Mouse (Mus musculus) thymus, postnatal 4 days (tissue): ENCODE measurements around the gene Inpp5d.

ENCODE experiments used
- DNase-seq: peaks from one replicate; pipeline ENCODE4 v3.0.0; 2021

Inpp5d gene

GRCm38 (mm10) chr1:87711938-87712613 is 92.0 kb downstream of the Inpp5d start:
- no peak for DNase-seq

- DNase-seq: no peak
These were observed 92.5 kb downstream of the Inpp5d start for GRCm38 (mm10) chr1:87712614-87712971.

- DNase-seq: peak; percentile 13
These were observed 101.3 kb downstream of the Inpp5d start for GRCm38 (mm10) chr1:87721382-87721781.

- no peak for DNase-seq
These were observed 102.0 kb downstream of the Inpp5d start for GRCm38 (mm10) chr1:87722081-87722480.

DNA sequence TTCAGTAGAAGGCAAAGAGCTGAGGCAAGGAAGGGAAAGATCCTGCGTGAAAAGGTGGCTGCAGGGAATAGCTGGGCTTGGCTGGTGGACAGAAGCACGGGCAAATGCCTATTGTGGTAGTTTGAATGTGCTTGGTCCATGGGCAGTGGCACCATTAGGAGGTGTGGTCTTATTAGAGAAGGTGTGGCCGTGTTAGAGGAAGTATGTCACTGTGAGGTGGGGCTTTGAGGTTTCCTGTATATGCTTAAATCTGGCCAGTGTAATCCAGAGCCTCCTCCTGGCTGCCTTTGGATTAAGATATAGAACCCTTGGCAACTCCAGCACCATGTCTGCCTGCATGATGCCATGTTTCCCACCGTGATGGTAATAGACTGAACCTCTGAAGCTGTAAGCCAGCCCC is 103.2 kb downstream of the Inpp5d start:
- no peak for DNase-seq

- DNase-seq: no peak
These were observed 109.0 kb downstream of the Inpp5d start for GRCm38 (mm10) chr1:87729070-87729469.

DNA sequence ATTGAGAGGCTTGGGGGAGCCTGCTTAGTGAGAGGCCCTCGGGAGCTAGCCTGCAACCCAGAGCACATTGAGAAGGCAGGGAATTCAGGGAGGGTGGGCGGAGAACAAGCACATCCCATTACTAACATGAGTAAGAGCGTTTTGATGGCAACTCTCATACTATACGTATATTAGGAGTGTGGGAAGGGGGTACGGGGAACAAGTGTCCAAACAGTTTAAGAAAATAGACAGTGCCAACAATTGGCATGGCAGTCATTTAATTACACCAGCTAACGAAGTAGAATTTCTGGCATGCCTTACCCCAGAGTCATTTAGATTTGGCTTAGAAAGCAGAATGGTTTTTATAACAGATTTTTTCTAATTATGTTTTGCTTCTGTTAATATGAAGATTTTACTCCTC is 109.7 kb downstream of the Inpp5d start:
- DNase-seq: no peak

DNA sequence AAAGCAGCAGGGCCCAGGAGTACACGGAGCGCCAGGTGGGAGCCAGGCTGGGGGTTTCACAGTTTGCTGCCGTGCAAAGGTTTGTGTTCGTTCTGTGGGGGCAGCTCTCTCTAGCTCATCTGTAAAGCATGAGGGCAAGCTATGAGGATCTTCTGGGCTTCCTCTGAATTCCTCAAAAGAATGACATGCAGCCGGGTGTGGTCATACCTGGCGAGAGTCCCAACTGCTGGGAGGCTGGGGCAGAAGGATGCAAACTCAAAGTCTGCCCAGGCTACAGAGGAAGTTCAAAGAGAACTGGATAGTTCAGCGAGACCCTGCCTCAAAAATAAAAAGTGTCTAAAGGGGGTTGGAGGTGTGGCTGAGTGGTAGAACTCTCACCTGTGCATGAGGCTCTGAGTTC is 110.2 kb downstream of the Inpp5d start:
- DNase-seq: no peak

DNA sequence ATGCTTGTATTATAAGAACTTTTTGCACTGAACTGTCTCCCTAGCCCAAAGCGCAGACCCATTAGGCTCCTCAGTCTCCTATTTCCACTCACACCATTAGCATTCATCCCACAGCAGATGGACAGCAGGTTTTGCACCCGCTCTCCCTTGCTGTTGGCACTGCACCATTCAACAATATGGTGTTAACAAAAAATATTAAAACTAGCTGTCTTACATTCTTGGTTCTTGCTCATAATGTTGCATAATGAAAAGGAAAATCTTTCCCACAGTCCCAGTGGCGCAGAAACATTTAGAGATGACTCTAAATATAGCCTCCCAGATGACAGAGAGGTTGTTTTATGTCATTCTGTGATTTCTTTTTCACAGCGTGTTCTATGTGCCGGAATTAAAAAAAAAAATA is 113.1 kb downstream of the Inpp5d start:
- DNase-seq: no peak

DNA sequence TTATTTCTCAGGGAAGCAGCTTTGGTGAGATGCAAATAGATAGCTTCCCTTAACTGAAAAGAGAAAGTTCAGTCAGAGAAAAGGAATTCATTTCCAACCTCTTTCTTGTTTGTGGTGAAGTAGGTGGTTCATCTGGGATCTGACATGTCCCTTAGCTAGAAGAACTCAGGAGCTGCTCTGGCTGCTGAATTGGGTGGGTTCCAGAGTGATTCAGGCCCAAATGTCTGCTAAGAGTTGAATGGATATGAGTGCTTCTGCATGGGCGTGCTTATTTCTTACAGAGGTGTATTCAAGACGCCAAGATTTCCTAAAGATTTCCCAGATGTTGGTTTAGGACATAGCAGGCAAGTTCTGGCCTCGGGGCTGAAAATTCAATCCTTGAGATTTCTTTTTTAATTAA is 114.0 kb downstream of the Inpp5d start:
- no peak for DNase-seq

DNA sequence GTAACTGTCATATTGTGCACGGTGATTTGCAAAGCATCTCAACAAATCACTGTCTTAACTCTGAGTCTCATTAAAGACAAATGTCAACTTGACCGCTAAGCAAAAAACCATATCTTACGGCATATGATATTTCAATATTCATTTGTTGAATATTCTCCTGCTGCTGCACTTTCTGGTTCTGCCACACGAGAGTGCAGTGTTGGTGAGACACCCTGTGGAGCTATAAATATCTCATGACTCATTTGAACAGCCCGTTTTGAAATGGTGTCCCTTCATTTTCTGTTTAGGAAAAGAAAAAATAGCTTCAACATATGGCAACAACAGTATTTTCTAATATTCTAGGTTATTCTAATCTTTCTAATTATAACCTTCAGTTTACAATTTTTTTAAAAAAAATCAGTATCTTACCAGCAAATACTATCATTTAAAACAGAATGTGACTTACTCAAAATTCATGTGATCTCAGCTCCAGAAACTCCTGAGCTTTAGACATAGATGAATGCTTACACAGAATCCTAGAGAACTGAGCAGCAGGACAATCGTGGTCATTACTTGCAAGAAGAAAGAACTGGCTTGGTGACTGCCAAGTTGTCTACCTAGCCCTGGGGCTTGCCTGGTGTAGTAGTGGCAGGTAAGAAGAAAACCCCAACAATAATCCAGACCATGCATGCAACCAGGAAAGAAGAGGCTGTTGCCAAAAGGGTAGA is 120.6 kb downstream of the Inpp5d start:
- no peak for DNase-seq

GRCm38 (mm10) chr1:87749360-87749973 is 129.4 kb downstream of the Inpp5d start:
- DNase-seq: no peak

- peak; percentile 92 for DNase-seq
These were observed 135.7 kb downstream of the Inpp5d start, which contains the start of gene Atg16l1 for GRCm38 (mm10) chr1:87755641-87756470. Atg16l1 (plus strand) TSS chr1:87755870.

DNA sequence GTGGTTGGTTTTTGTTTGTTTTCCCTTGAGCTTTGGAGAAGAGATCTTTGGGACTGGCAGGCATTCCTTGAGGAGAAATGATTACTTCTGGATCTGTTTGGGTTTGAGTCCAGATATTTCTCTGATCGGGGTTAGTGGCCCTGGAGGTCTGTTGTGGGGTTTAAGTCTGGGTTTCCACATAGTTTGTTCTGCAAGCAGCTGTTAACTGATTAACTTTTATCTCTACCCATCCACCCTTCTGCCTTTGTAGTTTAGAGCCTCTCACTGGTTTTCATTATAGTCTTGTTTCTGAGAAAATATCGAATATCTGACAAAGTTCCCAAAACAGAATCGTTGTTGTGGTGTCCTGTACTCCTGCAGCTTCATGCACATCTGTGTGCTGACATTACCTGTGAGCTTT is 143.7 kb downstream of the Inpp5d start:
- no peak for DNase-seq

GRCm38 (mm10) chr1:87765741-87766140 is 145.6 kb downstream of the Inpp5d start:
- no peak for DNase-seq

DNA sequence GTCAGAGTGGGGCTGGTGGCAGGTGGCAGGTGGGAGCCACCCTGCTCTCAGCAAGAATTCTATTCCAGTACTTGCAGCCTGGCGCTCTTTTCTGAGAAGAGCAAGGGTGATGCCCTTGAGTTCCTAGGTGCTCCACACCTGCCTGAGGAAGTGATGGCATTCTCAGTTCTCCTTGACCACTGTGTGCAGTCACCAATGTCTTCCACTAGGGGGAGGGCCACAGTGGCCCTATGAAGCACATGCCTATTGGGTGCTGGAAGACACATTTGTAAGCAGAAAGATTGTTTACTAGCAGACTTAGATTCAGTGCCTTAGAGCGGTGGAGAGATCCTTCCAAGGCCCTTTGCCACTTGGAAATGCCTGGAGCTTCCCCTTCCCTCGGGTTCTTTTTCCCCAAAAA is 146.1 kb downstream of the Inpp5d start:
- peak; percentile 63 for DNase-seq

- no peak for DNase-seq
These were observed 149.2 kb downstream of the Inpp5d start for GRCm38 (mm10) chr1:87769263-87769662.
